Mouse (Mus musculus): ENCODE measurements at regions not wholly inside any gene's neighbourhood (a gene's known extent, or its start where the extent isn't known, plus 50 kb on each side); places are given as distances from the start of the nearest gene placed in this dataset.

GRCm38 (mm10) chr17:81941317-81941716, 203.1 kb upstream of the Slc8a1 start:
- Histone ChIP-seq H3K36me3 (ENCODE audit: insufficient read depth, low read length) (no peaks in the 10 kb centered on the region), H3K4me2 (ENCODE audit: low read length) (no peak overlapping the region), H3K4me3 (replicated peaks; ENCODE audit: low read depth, low read length) (no peak overlapping the region), H3K9ac (ENCODE audit: low read depth, low read length) (no peak overlapping the region), H3K27me3 (ENCODE audit: insufficient read depth, low read length) (no peaks in the 10 kb centered on the region), H3K9me3 (replicated peaks; ENCODE audit: low read length) (no peaks in the 10 kb centered on the region), H3K4me1 (replicated peaks; ENCODE audit: insufficient read depth, low read length) (no peaks in the 10 kb centered on the region), H3K27ac (no peak overlapping the region)
- no peak for DNase-seq (ENCODE audit: low spot score)
- no peak for TF ChIP-seq CTCF (IDR thresholded peaks at IDR 0.05; ENCODE audit: low read depth)
- WGBS: 96% methylated on average over 2 of the region's 2 CpGs
- ATAC-seq (replicated peaks; ENCODE audit: low FRiP score, low read depth): no peak

- no peak for DNase-seq (ENCODE audit: low spot score)
- no peak for ATAC-seq (replicated peaks; ENCODE audit: low FRiP score, low read depth)
- 85% methylated on average over 2 of the region's 2 CpGs for WGBS
- no peak for TF ChIP-seq CTCF (IDR thresholded peaks at IDR 0.05; ENCODE audit: low read depth)
- H3K4me2 ChIP-seq (ENCODE audit: low read length): no peak overlapping the region
- H3K27me3 ChIP-seq (ENCODE audit: insufficient read depth, low read length): no peaks in the 10 kb centered on the region
- no peaks in the 10 kb centered on the region for H3K36me3 ChIP-seq (ENCODE audit: insufficient read depth, low read length)
- H3K4me3 ChIP-seq (replicated peaks; ENCODE audit: low read depth, low read length): no peak overlapping the region
- no peak overlapping the region for H3K27ac ChIP-seq
- H3K4me1 ChIP-seq (replicated peaks; ENCODE audit: insufficient read depth, low read length): no peaks in the 10 kb centered on the region
- no peaks in the 10 kb centered on the region for H3K9me3 ChIP-seq (replicated peaks; ENCODE audit: low read length)
- no peak overlapping the region for H3K9ac ChIP-seq (ENCODE audit: low read depth, low read length)
Measured at GRCm38 (mm10) chr17:81930736-81931135, 192.6 kb upstream of the Slc8a1 start.

- no peak for DNase-seq (ENCODE audit: low spot score)
- WGBS: 83% methylated on average over 5 of the region's 5 CpGs
Measured at GRCm38 (mm10) chr17:81906481-81907012, 168.4 kb upstream of the Slc8a1 start.

GRCm38 (mm10) chr17:81901999-81902665, 164.0 kb upstream of the Slc8a1 start:
- no peak for ATAC-seq (replicated peaks; ENCODE audit: low FRiP score, low read depth)
- 49% methylated on average over 4 of the region's 4 CpGs for WGBS

More at GRCm38 (mm10) chr17:81906481-81907012, 168.4 kb upstream of the Slc8a1 start:
- H3K9ac ChIP-seq (ENCODE audit: low read depth, low read length): no peak overlapping the region
- ATAC-seq (replicated peaks; ENCODE audit: low FRiP score, low read depth): no peak
- H3K4me2 ChIP-seq (ENCODE audit: low read length): no peak overlapping the region
- H3K27me3 ChIP-seq (ENCODE audit: insufficient read depth, low read length): no peaks in the 10 kb centered on the region
- no peaks in the 10 kb centered on the region for H3K4me1 ChIP-seq (replicated peaks; ENCODE audit: insufficient read depth, low read length)
- H3K27ac ChIP-seq: no peak overlapping the region
- H3K9me3 ChIP-seq (replicated peaks; ENCODE audit: low read length): no peaks in the 10 kb centered on the region
- no peaks in the 10 kb centered on the region for H3K36me3 ChIP-seq (ENCODE audit: insufficient read depth, low read length)
- no peak overlapping the region for H3K4me3 ChIP-seq (replicated peaks; ENCODE audit: low read depth, low read length)
- no peak for TF ChIP-seq CTCF (IDR thresholded peaks at IDR 0.05; ENCODE audit: low read depth)

GRCm38 (mm10) chr17:81898984-81899383, 160.8 kb upstream of the Slc8a1 start:
- Histone ChIP-seq H3K9me3 (replicated peaks; ENCODE audit: low read length) (no peaks in the 10 kb centered on the region), H3K27ac (no peak overlapping the region), H3K27me3 (ENCODE audit: insufficient read depth, low read length) (no peaks in the 10 kb centered on the region), H3K36me3 (ENCODE audit: insufficient read depth, low read length) (no peaks in the 10 kb centered on the region), H3K4me3 (replicated peaks; ENCODE audit: low read depth, low read length) (no peak overlapping the region), H3K9ac (ENCODE audit: low read depth, low read length) (no peak overlapping the region), H3K4me2 (ENCODE audit: low read length) (no peak overlapping the region), H3K4me1 (replicated peaks; ENCODE audit: insufficient read depth, low read length) (no peaks in the 10 kb centered on the region)
- DNase-seq (ENCODE audit: low spot score) (peak; percentile 21), ATAC-seq (replicated peaks; ENCODE audit: low FRiP score, low read depth) (no peak)
- TF ChIP-seq CTCF (IDR thresholded peaks at IDR 0.05; ENCODE audit: low read depth): no peak
- WGBS: 66% methylated on average over 2 of the region's 2 CpGs

More at GRCm38 (mm10) chr17:81901999-81902665, 164.0 kb upstream of the Slc8a1 start:
- TF ChIP-seq CTCF (IDR thresholded peaks at IDR 0.05; ENCODE audit: low read depth): no peak
- Histone ChIP-seq H3K27ac (no peak overlapping the region), H3K4me1 (replicated peaks; ENCODE audit: insufficient read depth, low read length) (no peaks in the 10 kb centered on the region), H3K36me3 (ENCODE audit: insufficient read depth, low read length) (no peaks in the 10 kb centered on the region), H3K9me3 (replicated peaks; ENCODE audit: low read length) (no peaks in the 10 kb centered on the region), H3K4me3 (replicated peaks; ENCODE audit: low read depth, low read length) (no peak overlapping the region), H3K27me3 (ENCODE audit: insufficient read depth, low read length) (no peaks in the 10 kb centered on the region), H3K4me2 (ENCODE audit: low read length) (no peak overlapping the region), H3K9ac (ENCODE audit: low read depth, low read length) (no peak overlapping the region)
- DNase-seq (ENCODE audit: low spot score): peak; percentile 24

- ATAC-seq (replicated peaks; ENCODE audit: low FRiP score, low read depth): no peak
- Histone ChIP-seq H3K9ac (ENCODE audit: low read depth, low read length) (no peak overlapping the region), H3K4me2 (ENCODE audit: low read length) (no peak overlapping the region), H3K27ac (no peak overlapping the region), H3K4me1 (replicated peaks; ENCODE audit: insufficient read depth, low read length) (no peaks in the 10 kb centered on the region), H3K9me3 (replicated peaks; ENCODE audit: low read length) (no peaks in the 10 kb centered on the region), H3K27me3 (ENCODE audit: insufficient read depth, low read length) (no peaks in the 10 kb centered on the region), H3K4me3 (replicated peaks; ENCODE audit: low read depth, low read length) (no peak overlapping the region), H3K36me3 (ENCODE audit: insufficient read depth, low read length) (no peaks in the 10 kb centered on the region)
- 86% methylated on average over 3 of the region's 3 CpGs for WGBS
- TF ChIP-seq CTCF (IDR thresholded peaks at IDR 0.05; ENCODE audit: low read depth): no peak
- DNase-seq (ENCODE audit: low spot score): no peak
Measured at GRCm38 (mm10) chr17:81878136-81878535, 140.0 kb upstream of the Slc8a1 start.
